Mouse (Mus musculus) spleen, adult 2 months (tissue): Measurements from ENCODE around the gene Cers5.

Experiments
- CTCF ChIP-seq: fragments of 200-500 bp; IDR thresholded peaks from 2 replicates; pipeline ENCODE4 v1.5.1; 2011; ENCODE audit warnings: mild to moderate bottlenecking, inconsistent platforms; ENCODE audit not compliant: insufficient read depth, insufficient read length, insufficient replicate concordance; ENCODE audit errors: extremely low read depth
- POLR2A ChIP-seq: fragments of 200-500 bp; IDR thresholded peaks from 2 replicates; pipeline ENCODE4 v1.6.1; 2011; ENCODE audit warnings: low read depth, low read length, inconsistent platforms

DNA sequence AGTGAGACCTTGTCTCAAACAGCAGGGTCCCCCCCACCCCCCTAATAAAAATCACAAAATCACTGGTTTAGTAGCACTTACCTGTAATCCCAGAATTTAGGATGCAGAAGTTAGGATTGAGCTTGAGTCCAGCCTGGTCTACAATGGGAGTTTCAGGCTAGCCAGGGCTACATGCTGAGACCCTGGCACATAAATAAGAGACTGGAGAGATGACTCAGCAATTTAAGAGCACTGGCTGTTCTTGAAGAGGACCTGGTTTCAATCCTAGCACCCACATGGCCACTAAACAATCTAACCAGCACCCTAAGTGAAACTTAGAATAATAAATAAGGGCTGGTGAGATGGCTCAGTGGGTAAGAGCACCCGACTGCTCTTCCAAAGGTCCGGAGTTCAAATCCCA is 41.5 kb downstream of the Cers5 start:
- TF ChIP-seq CTCF, result no peak
- TF ChIP-seq POLR2A, result no peak
